Mouse (Mus musculus) WW6 (cell line): ENCODE measurements around the gene Arl6.
A peak's percentile ranks its signal among the peaks of the same experiment; 100 is the strongest.

Source experiments
- DNase-seq: peaks from one replicate; pipeline ENCODE4 v3.0.0-alpha.2; 2013; ENCODE audit warnings: low read depth, low spot score

Gene Arl6

GRCm38 (mm10) chr16:59587816-59588215 is 51.4 kb downstream of the Arl6 start:
- no peak for DNase-seq

GRCm38 (mm10) chr16:59586911-59587310 is 52.3 kb downstream of the Arl6 start:
- DNase-seq, result no peak

- no peak for DNase-seq
Measured at GRCm38 (mm10) chr16:59586276-59586675, 52.9 kb downstream of the Arl6 start.

GRCm38 (mm10) chr16:59585706-59586244 is 53.4 kb downstream of the Arl6 start:
- DNase-seq, result no peak

- DNase-seq, result no peak
Measured at GRCm38 (mm10) chr16:59583515-59583914, 55.7 kb downstream of the Arl6 start.

- DNase-seq, result no peak
Measured at GRCm38 (mm10) chr16:59579237-59579636, 60.0 kb downstream of the Arl6 start.

- DNase-seq, result no peak
Measured at GRCm38 (mm10) chr16:59573961-59574360, 65.2 kb downstream of the Arl6 start.

GRCm38 (mm10) chr16:59572685-59573084 is 66.5 kb downstream of the Arl6 start:
- no peak for DNase-seq

GRCm38 (mm10) chr16:59570807-59571206 is 68.4 kb downstream of the Arl6 start:
- no peak for DNase-seq

- no peak for DNase-seq
Measured at GRCm38 (mm10) chr16:59569837-59570236, 69.4 kb downstream of the Arl6 start.

GRCm38 (mm10) chr16:59567721-59568381 is 71.3 kb downstream of the Arl6 start:
- DNase-seq, result no peak

GRCm38 (mm10) chr16:59566437-59566836 is 72.8 kb downstream of the Arl6 start:
- DNase-seq, result no peak

- DNase-seq, result peak; percentile 22
Measured at GRCm38 (mm10) chr16:59565631-59566030, 73.6 kb downstream of the Arl6 start.

GRCm38 (mm10) chr16:59564025-59564424 is 75.2 kb downstream of the Arl6 start:
- DNase-seq, result no peak
